Mouse (Mus musculus): ENCODE data around the gene Etfa.

Etfa gene

DNA sequence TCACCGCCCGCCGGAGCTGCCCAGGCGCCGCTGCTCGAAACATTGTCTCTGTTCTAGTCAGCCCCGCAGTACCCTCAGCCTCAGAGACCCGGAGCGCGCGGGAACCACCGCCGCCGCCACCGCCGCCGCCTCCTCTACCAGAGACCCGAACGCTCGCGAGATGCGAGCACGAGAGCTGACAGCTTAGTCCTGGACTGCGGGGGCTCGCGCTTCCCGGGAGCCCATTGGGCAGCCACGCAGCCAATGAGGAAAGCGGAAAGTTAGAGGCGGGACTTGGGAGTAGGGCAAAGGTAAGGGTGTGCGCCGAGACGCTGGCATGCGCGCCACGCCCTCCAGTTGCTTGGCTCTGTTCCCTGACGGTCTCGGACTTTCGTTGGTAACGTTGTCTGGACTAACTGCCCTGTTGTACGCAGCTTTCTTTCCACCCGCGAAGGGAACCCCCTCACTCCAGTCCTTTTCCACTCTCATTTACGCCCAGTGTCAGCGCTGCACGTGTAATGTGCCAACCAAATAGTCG, at the start of gene Etfa:
TSS of gene Etfa (minus strand) at position 217 of the 517 bp plus-strand sequence.
- DNase-seq: peak; percentile 98

DNA sequence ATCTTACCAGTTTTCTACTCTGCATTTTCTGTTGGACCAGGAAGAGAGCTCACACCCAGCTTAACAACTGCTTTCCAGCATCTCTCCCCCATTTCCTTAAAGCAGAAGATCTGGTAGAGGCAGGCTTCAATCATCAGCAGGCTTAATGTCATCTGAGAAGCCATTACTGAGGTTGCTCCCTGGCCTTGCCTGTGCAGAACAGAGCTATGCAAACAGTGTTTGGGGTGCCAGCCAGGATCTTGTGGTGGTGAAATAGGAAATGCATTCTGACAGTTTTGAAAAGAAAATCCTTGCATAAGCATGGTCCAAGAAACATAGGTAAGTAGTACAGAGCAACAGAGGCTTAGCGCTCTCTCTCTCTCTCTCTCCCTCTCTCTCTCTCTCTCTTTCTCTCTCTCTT, 48.9 kb upstream of the Etfa start:
- no peak for DNase-seq

DNA sequence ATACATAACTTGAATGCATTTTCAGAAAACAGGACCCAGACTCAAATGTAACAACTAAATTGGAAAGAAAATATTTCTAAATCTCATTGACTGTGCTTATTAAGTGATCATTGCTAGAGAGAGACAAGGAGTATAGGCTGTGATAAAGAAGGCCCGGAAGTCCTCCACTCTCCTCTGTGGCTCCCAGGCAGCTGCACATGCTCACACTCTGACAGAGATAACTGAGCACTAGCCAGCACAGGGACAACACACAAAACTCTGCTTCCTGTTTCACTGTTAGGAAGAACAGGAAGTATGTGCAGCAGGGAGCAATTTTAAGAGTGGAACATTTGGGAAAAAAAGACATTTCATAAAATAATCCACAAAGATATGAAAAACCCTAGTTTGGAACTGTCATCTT, 42.9 kb upstream of the Etfa start:
- no peak for DNase-seq

DNA sequence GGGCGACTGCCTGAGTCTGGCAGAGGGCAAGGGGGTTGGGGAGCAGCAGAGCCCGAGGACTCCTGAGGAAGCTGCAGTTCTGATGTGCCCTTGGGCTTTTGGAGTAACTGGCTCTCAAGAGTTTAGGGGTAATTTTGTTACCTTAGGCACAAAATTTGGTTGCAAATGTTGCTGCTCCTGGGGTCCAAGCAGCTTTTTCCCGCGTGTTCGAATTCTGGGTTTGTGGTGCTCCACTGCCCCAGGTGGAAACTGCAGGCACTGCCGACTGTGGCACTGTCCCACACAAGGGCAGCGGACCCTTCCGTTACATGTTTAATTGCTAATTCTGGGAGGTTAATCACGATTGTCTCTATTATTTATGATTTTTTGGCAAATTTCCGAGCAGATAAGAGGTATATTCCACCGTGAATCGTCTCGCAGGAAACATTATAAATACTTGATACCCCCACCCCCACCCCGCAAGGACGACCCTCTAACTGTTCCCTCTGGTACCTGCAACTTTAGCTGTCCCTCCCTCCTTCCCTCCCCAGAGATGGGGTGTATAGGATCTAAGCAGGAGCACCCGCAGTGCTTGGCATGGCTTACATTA, 37.4 kb upstream of the Etfa start:
- peak; percentile 43 for DNase-seq

DNA sequence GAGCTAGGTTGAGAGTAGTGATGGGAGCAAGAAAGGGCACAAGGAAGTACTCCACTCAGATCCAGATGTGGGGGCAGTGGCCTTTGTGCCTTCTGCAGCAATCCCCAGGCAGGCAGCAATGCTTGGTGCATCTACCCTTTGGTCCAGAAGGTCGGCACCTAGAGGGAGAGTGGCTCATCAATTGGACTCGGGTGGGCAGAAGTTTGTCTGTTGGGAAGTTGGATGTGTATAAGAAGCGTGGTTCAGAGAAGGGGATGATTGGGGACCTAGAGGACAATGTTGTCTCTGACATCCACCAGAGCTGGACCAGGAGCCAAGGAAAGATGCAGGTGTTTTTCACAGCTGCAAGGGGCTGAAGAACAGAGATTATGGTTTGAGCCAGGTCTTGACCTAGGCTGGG, 36.8 kb upstream of the Etfa start:
- DNase-seq: no peak

DNA sequence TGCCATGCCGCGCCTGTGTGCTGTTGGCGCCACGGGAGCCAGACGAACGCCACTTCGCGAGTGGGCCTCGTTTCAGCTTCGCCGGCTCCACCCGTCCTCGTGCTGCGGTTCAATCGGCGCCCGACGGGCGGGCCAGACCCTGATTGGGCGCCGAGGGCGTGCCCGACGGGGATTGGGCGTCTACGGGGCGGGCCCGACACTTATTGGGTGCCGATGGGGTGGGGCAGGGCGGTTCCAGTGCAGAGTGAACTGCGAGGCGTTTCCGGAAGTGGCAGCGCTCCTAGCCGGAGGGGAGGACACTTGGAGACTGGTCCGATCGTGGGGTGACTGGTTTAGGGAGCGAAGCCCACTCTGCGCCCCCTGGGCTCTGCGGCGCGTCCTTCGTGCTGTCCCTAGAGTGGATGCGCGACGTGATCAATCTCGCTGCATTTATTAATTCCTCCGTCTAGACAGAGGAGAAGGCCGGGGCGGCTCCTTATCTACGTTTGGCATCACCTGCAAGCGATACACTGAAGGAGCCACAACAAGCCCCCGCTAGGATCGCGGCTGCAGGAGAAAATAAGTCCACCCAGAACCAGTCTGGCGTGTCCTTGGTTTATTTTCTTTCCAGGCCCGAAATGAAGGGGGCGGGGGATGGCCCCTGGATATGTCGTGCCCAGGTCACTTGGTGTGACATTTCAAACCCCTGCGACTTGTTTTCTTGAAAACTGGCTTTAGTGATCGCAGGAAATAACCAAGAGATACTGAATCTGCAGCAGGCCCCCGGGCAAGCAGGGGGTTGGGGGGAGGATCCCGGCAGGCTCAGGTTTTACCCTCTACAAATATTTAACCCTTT, 34.4 kb upstream of the Etfa start:
- DNase-seq: peak; percentile 72

GRCm38 (mm10) chr9:55545556-55546175, 33.6 kb upstream of the Etfa start:
- peak; percentile 41 for DNase-seq

DNA sequence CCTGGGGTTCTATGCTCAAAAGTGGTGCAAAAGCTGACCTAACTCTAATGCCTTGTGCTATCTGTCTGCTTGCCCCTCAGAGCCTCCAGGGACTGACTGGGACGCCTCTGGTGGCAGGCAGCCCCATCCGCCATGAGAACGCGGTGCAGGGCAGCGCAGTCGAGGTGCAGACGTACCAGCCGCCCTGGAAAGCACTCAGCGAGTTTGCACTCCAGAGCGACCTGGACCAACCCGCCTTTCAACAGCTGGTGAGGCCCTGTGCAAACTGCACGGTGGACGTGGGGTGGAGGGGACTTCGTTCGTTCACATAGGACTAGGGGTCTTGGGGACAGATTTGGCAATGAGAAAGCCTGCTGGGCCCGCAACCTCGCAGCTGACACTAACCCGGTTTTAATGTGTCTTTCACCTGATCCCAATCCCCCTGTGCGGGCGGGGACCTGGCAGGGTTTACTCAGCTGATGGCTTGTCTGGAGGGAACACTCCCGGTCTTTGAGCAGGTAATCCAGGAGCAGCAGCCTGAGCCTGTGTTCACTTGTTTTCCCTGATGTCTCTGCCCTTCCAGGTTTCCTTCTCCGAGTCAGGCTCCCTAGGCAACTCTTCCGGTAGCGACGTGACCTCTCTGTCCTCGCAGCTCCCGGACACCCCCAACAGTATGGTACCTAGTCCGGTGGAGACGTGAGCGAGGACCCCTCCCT, 33.0 kb upstream of the Etfa start:
- peak; percentile 64 for DNase-seq

- DNase-seq: peak; percentile 72
Measured at GRCm38 (mm10) chr9:55543703-55544401, 31.8 kb upstream of the Etfa start.

GRCm38 (mm10) chr9:55543336-55543702, 31.3 kb upstream of the Etfa start:
- DNase-seq: no peak

- DNase-seq: peak; percentile 64
Measured at GRCm38 (mm10) chr9:55542366-55543325, 30.6 kb upstream of the Etfa start.

DNA sequence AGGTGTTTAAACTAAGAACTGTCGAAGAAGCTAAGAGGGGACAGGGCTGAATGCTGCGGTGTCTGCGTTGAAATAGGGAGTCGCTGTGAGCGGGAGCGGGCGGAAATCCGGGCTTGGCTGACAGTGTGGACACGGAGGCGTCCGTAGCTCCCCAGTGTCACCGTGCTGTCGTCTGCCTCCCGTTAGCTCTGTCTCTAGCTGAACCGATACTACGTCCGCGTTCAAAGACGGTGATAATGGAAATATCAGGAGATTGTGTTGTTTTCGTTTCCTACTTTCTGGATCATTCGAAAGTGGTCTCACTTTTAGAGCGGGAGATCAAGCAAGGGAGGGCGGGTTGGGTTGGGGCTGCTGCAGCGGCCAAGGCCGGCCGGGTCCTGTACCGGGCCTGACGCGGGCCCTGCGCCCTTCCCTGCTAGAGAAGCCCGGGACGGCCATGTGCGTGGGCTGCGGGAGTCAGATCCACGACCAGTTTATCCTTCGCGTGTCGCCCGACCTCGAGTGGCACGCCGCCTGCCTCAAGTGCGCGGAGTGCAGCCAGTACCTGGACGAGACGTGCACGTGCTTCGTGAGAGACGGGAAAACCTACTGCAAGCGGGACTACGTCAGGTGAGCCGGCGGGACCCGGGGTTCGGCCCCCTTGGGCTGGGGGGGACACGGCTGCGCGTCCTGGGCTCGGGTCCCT, 29.8 kb upstream of the Etfa start:
- DNase-seq: peak; percentile 64

GRCm38 (mm10) chr9:55540888-55541287, 28.8 kb upstream of the Etfa start:
- DNase-seq: peak; percentile 94

- DNase-seq: peak; percentile 40
Measured at GRCm38 (mm10) chr9:55540391-55540770, 28.3 kb upstream of the Etfa start.

GRCm38 (mm10) chr9:55539661-55540390, 27.8 kb upstream of the Etfa start:
- DNase-seq: peak; percentile 49

GRCm38 (mm10) chr9:55539006-55539405, 27.0 kb upstream of the Etfa start:
- no peak for DNase-seq

GRCm38 (mm10) chr9:55538377-55538776, 26.3 kb upstream of the Etfa start, which contains the start of gene Isl2:
Gene Isl2, plus strand, starts transcription at chr9:55538672.
- peak; percentile 63 for DNase-seq

GRCm38 (mm10) chr9:55535907-55536306, 23.9 kb upstream of the Etfa start:
- DNase-seq: peak; percentile 76

DNA sequence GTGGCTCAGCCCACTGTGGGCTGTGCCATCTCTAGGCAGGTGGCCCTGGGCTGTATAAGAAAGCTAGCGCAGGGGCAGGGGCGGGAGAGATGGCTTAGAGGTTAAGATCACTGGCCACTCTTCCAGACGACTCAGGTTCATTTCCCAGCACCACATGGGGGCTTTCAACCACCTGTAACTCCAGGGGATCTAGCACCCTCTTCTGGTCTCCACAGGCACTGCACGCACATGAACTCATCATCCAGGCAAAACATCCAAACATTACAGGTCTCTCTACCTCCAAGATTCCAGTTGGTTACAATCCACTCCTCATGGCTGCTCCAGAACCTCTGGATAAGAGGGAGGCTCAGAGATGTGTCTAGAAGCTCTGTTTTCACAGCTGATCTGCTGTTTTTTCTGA, 13.7 kb upstream of the Etfa start:
- peak; percentile 20 for DNase-seq

DNA sequence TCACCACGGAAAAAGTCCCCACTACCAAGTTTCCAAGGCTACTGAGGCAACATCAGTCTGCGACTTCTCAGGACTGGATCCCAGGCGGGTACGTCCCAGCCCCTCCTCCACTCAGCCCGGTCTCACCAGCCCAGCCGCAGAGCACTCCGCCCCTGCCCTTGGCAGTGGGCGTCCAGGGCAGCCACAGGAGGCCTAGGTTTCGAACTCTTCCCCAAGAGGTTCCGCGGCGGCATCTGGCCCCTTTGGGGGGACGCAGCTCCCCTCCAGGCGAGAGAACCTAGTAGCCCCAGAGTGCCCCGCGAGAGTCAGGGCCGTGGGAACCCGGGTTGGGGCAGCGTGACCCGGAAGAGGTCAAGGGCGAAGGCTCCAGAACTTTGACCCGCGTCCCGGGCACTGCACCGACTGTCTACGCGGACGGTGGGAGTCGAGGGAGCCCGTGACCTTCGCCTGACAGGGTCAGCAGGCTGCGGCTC, 486 bp downstream of the Etfa start:
- peak; percentile 82 for DNase-seq
